Mouse (Mus musculus) forebrain, embryonic 10.5 days (tissue): ENCODE measurements around the gene Ccdc61. TPM values are rescaled to one million over a fixed set of nuclear protein-coding genes. Genes with fewer than 3 reads are reported as not detected.
A peak's percentile ranks its signal among the peaks of the same experiment; 100 is the strongest.

Source experiments
- DNase-seq: peaks from one replicate; pipeline ENCODE4 v3.0.0-alpha.2; 2017; ENCODE audit warnings: low spot score; ENCODE audit errors: extremely low spot score
- H3K27ac ChIP-seq: fragments of 300-500 bp; sonication (generic); 2 replicates; pipeline ENCODE4 v1.5.1; 2016; ENCODE audit warnings: mild to moderate bottlenecking
- H3K27me3 ChIP-seq: fragments of 300-500 bp; sonication (generic); 2 replicates; pipeline ENCODE4 v1.6.1; 2016; ENCODE audit warnings: mild to moderate bottlenecking; ENCODE audit not compliant: poor library complexity, severe bottlenecking
- H3K36me3 ChIP-seq: fragments of 300-500 bp; sonication (generic); replicated peaks from 2 replicates; pipeline ENCODE4 v1.6.1; 2016; ENCODE audit warnings: mild to moderate bottlenecking, moderate library complexity
- H3K4me1 ChIP-seq: fragments of 300-500 bp; sonication (generic); 2 replicates; pipeline ENCODE4 v1.6.1; 2016
- H3K4me3 ChIP-seq: fragments of 300-500 bp; sonication (generic); 2 replicates; pipeline ENCODE4 v1.5.1; 2016; ENCODE audit warnings: mild to moderate bottlenecking, moderate library complexity
- H3K9me3 ChIP-seq: fragments of 300-500 bp; sonication (generic); 2 replicates; pipeline ENCODE4 v1.6.1; 2016; ENCODE audit warnings: mild to moderate bottlenecking, moderate library complexity
- WGBS: fragments of 180-500 bp; shearing (Covaris S2); methylation state at CpG from one replicate; pipeline ENCODE4 v1.1.7; 2016; 5-methylcytosine and 5-hydroxymethylcytosine counted together
- polyA plus RNA-seq: library from polyadenylated mRNA; unstranded; fragments of >200 nt; fragmentation: Nextera tagmentation; extraction: Ambion mirVana; gene quantifications from 2 replicates; pipeline ENCODE4 v1.2.1, GENCODE M21; 2016

The Ccdc61 gene
- polyA plus RNA-seq, result 30.0 and 31.0 TPM in 2 replicates

DNA sequence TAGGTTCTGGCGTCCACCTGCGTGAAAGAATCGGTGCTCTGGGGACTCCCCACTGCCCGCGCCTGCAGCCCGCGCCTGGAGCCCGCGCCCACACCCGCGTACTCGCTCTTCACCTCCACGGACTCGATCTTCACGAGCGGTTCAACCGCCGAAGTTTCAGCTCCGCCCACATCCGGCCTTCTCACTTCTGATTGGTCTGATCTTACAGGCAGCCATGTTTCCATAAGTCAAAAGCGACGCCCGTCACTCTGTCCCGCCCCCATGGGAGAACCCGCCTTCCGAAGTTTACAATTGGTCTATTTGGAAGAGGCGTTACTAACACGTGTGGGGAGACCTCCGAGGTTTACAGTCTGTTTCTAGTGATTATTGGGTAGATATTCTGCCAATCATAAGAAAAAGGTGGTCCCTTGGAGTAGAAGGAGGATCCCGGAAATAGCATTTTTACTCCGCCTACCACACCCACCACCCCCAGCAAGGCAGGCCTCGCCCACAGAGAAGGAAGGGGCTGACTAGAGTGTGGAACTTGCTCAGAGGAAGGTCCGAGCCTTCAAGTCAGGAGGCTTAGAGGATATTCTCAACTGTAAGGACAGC, at the start of gene Ccdc61:
Gene Ccdc61, minus strand, starts transcription at position 175 of the 591 bp plus-strand sequence.
- H3K27me3 ChIP-seq, result no peaks in the 10 kb centered on the region
- under 1% methylated on average over 33 of the region's 33 CpGs for WGBS
- peaks cover 28% of the 10 kb centered on the region for H3K4me1 ChIP-seq
- no peaks in the 10 kb centered on the region; the same call in 1 of the 2 replicates for H3K9me3 ChIP-seq
- H3K4me3 ChIP-seq, result peak within 1 kb of the TSS; percentile 66
- peak within 1 kb of the TSS; percentile 81 for H3K27ac ChIP-seq
- H3K36me3 ChIP-seq, result peaks cover 13% of the 10 kb centered on the region; the same call in 1 of the 2 replicates
- DNase-seq, result peak; percentile 95

GRCm38 (mm10) chr7:18959446-18959845, 49.2 kb upstream of the Ccdc61 start:
- Histone ChIP-seq H3K27me3 (peaks cover 91% of the 10 kb centered on the region), H3K4me3 (no peak overlapping the region), H3K9me3 (no peaks in the 10 kb centered on the region), H3K27ac (no peak overlapping the region), H3K4me1 (peaks cover 69% of the 10 kb centered on the region), H3K36me3 (peaks cover 9% of the 10 kb centered on the region)
- DNase-seq, result no peak
- WGBS, result 67% methylated on average over 8 of the region's 8 CpGs

DNA sequence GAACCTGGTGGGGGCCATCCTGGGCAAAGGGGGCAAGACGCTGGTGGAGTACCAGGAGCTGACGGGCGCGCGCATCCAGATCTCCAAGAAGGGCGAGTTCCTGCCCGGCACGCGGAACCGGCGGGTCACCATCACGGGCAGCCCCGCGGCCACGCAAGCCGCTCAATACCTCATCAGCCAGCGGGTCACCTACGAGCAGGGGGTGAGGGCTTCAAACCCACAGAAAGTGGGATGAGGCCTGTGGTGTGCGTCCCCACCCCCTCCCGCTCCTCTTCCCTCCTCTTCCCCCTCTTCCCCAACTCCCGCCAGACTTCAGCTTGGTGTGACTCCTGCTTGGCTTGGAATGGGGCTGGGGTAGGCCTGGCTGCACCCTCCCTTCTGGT, 48.2 kb upstream of the Ccdc61 start:
- peak; percentile 30 for DNase-seq
- H3K36me3 ChIP-seq, result peaks cover 15% of the 10 kb centered on the region
- H3K27ac ChIP-seq, result peak overlapping the region; percentile 82
- H3K27me3 ChIP-seq, result peaks cover 81% of the 10 kb centered on the region
- WGBS, result under 1% methylated on average over 21 of the region's 21 CpGs
- H3K9me3 ChIP-seq, result no peaks in the 10 kb centered on the region
- peaks cover 58% of the 10 kb centered on the region for H3K4me1 ChIP-seq
- peak overlapping the region; percentile 67 for H3K4me3 ChIP-seq

DNA sequence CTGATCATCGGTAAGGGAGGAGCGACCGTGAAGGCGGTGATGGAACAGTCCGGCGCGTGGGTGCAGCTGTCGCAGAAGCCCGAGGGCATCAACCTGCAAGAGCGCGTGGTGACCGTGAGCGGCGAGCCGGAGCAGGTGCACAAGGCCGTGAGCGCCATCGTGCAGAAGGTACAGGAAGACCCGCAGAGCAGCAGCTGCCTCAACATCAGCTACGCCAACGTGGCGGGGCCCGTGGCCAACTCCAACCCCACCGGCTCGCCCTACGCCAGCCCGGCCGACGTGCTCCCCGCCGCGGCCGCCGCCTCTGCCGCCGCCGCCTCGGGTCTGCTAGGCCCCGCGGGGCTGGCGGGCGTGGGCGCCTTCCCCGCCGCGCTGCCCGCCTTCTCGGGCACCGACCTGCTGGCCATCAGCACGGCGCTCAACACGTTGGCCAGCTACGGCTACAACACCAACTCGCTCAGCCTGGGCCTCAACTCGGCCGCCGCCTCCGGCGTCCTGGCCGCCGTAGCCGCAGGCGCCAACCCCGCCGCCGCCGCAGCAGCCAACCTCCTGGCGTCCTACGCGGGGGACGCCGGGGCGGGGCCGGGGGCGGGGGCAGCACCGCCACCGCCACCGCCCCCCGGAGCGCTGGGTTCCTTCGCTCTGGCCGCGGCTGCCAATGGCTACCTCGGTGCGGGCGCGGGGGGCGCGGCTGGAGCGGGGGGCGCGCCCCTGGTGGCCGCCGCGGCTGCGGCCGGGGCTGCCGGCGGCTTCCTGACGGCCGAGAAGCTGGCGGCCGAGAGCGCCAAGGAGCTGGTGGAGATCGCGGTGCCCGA, 47.6 kb upstream of the Ccdc61 start:
- peaks cover 75% of the 10 kb centered on the region for H3K27me3 ChIP-seq
- peak; percentile 54 for DNase-seq
- peak overlapping the region; percentile 82 for H3K27ac ChIP-seq
- peak overlapping the region; percentile 67 for H3K4me3 ChIP-seq
- peaks cover 52% of the 10 kb centered on the region for H3K4me1 ChIP-seq
- under 1% methylated on average over 105 of the region's 107 CpGs for WGBS
- H3K36me3 ChIP-seq, result peaks cover 21% of the 10 kb centered on the region
- no peaks in the 10 kb centered on the region for H3K9me3 ChIP-seq

DNA sequence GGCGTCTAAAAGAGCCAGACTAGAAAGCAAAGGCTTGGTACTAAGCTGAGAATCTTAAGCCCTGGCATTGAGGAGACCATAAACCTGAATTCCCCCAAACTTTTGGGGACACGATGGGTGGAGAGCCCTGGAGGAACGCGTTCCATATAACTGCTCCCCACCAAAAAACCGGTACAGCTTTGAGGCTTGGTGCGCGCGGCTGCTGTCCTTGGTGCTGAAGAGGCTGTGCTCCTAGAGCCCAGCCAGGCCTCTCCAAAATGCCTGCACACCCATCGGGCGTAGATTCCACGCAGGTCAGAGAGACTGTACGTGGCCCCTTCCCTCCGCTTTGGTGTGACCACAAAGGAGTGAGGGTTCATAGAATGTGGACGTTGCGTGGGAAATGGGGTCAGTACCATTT, 41.2 kb upstream of the Ccdc61 start:
- H3K36me3 ChIP-seq, result peaks cover 39% of the 10 kb centered on the region
- 19% methylated on average over 15 of the region's 15 CpGs for WGBS
- peaks cover 46% of the 10 kb centered on the region for H3K4me1 ChIP-seq

DNA sequence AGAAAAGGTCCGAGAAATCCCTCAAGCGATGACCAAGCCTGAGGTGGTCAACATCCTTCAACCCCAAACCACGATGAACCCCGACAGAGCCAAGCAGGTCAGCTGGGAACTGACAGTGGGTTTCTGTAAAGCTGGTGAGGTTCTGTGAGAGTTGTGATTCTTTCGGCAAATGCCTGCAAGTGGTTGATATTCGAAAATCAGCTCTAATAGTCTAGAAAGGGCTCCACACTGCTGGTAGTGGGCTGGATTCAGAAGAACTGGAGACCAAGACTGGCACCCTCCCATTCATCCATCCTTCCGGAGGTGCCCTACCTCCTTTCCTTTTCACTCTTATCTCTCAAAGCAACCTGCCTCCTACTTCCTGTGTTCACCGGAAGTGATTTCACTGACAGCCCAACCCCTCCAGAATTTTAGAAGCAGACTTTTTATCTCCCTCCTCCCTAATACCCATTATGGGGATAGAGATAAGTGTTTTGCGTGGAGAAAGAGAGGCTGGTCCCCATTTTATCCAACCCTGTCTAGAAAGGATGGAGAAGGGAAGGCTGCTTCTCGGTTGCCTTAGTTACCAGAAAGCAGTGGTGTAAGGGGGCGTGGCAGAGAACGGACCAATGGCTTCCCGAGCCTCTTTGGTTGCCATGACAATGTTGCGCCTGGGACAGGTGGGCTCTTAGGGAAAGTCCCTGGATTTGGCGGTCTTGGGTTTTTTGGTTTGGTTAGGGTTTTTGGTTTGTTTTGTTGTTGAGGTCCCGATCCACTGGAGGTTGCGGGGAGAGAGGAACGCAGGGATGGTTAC, 40.5 kb upstream of the Ccdc61 start:
- Histone ChIP-seq H3K36me3 (peaks cover 38% of the 10 kb centered on the region), H3K27me3 (peaks cover 4% of the 10 kb centered on the region), H3K27ac (peak overlapping the region; percentile 87), H3K9me3 (no peaks in the 10 kb centered on the region), H3K4me3 (peak overlapping the region; percentile 40), H3K4me1 (peaks cover 46% of the 10 kb centered on the region)
- DNase-seq, result peak; percentile 79
- 20% methylated on average over 18 of the region's 18 CpGs for WGBS

More for the DNA sequence above, 41.2 kb upstream of the Ccdc61 start:
- Histone ChIP-seq H3K27me3 (peaks cover 11% of the 10 kb centered on the region), H3K4me3 (peak overlapping the region; percentile 40), H3K9me3 (no peaks in the 10 kb centered on the region), H3K27ac (peak overlapping the region; percentile 67)
- DNase-seq, result peak; percentile 64

GRCm38 (mm10) chr7:18949781-18950522, 39.7 kb upstream of the Ccdc61 start:
- H3K4me3 ChIP-seq, result peak overlapping the region; percentile 40
- H3K4me1 ChIP-seq, result peaks cover 46% of the 10 kb centered on the region
- peak; percentile 86 for DNase-seq
- H3K9me3 ChIP-seq, result no peaks in the 10 kb centered on the region
- no peaks in the 10 kb centered on the region for H3K27me3 ChIP-seq
- peaks cover 42% of the 10 kb centered on the region for H3K36me3 ChIP-seq
- WGBS, result 21% methylated on average over 12 of the region's 12 CpGs
- H3K27ac ChIP-seq, result peak overlapping the region; percentile 87

DNA sequence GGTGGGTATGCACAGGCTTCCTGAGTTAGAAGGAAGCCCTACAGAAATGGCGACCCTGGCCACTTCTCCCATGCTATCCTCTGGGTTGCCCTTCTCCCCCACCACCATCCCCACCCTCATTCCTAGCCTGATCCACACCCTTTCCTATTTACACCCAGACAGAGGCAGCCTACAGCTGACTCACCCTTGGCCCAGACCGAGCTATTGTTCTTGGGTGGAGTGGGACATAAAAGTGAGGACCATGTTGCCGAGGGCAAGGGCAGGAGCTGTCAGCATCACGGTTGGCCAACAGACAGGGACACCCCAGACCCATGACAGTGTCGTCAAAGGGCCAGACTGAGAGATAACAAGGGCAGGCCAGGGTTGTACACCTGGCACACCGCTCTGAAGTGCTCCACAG, 37.9 kb upstream of the Ccdc61 start:
- peaks cover 40% of the 10 kb centered on the region for H3K36me3 ChIP-seq
- peaks cover 60% of the 10 kb centered on the region for H3K4me1 ChIP-seq
- no peaks in the 10 kb centered on the region for H3K27me3 ChIP-seq
- no peak overlapping the region for H3K4me3 ChIP-seq
- peak overlapping the region; percentile 87 for H3K27ac ChIP-seq
- H3K9me3 ChIP-seq, result no peaks in the 10 kb centered on the region
- WGBS, result 72% methylated on average over 6 of the region's 6 CpGs
- no peak for DNase-seq

GRCm38 (mm10) chr7:18942815-18943214, 32.6 kb upstream of the Ccdc61 start:
- peaks cover 35% of the 10 kb centered on the region for H3K36me3 ChIP-seq
- H3K27ac ChIP-seq, result peak overlapping the region; percentile 70
- DNase-seq, result no peak
- no peak overlapping the region for H3K4me3 ChIP-seq
- no peaks in the 10 kb centered on the region for H3K9me3 ChIP-seq
- 58% methylated on average over 9 of the region's 9 CpGs for WGBS
- no peaks in the 10 kb centered on the region for H3K27me3 ChIP-seq
- H3K4me1 ChIP-seq, result peaks cover 54% of the 10 kb centered on the region

- Histone ChIP-seq H3K27ac (peak overlapping the region; percentile 81), H3K4me3 (peak overlapping the region; percentile 16; the same call in 1 of the 2 replicates), H3K9me3 (no peaks in the 10 kb centered on the region), H3K27me3 (no peaks in the 10 kb centered on the region), H3K4me1 (peaks cover 51% of the 10 kb centered on the region), H3K36me3 (peaks cover 30% of the 10 kb centered on the region)
- no peak for DNase-seq
- 35% methylated on average over 1 of the region's 1 CpGs for WGBS
These were observed 32.2 kb upstream of the Ccdc61 start for GRCm38 (mm10) chr7:18942376-18942775.

- Histone ChIP-seq H3K27me3 (peaks cover 54% of the 10 kb centered on the region), H3K4me1 (peaks cover 54% of the 10 kb centered on the region), H3K4me3 (peak overlapping the region; percentile 90; the same call in 1 of the 2 replicates), H3K27ac (no peak overlapping the region; the same call in 1 of the 2 replicates), H3K36me3 (no peaks in the 10 kb centered on the region), H3K9me3 (no peaks in the 10 kb centered on the region)
- WGBS, result 61% methylated on average over 3 of the region's 3 CpGs
- DNase-seq, result no peak
These were observed 17.5 kb upstream of the Ccdc61 start for GRCm38 (mm10) chr7:18927759-18928158.

DNA sequence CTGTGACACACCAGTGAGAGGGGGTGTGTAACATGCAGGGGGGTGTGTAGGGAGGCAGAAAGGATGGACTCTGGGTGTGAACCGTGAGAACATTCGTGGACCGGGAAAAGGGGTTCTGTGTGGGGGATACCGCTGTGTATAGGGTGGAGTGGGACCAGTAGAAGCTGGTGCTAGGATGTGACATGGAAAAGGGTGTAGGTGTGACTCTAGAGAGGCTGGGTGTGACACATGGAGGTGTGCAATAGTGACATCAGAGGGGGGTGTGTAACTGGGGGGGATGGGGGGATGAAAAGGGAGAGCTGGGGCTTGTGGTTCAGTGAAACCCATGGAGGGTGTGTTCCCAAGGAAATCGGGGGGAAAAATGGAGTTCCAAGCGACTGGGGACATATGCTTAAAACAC, 16.7 kb upstream of the Ccdc61 start:
- Histone ChIP-seq H3K9me3 (no peaks in the 10 kb centered on the region), H3K4me1 (peaks cover 63% of the 10 kb centered on the region), H3K27me3 (peaks cover 62% of the 10 kb centered on the region), H3K4me3 (peak overlapping the region; percentile 90), H3K36me3 (no peaks in the 10 kb centered on the region), H3K27ac (peak overlapping the region; percentile 95)
- no peak for DNase-seq
- WGBS, result 52% methylated on average over 6 of the region's 6 CpGs
